Comparison of ENCODE assay signal across 15 mouse cellular contexts in the genomic region with DNA sequence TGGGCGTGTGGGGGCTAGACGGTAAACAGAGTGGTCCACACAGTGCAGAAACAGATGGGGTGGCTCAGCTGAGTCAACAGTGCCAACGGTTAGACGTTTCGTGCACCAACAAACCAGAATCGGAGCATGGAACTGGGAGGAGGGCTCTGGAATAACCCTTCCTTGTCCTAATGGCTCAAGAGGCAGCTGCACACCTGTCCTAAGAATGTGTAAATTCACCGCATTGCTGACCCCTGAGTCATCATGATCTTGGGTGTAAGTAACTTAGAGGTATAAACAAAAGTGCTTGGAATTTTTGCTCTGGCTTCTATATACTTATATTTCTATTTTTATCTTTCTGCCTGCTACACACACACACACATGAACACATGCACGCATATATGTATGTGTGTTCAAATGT.
"Had no signal": no experiment of that assay in that cellular context is flagged by ENCODE, and none has a peak within 500 bp of the region (broad histone marks: within the 10 kb centered on the region; RNA-seq: fewer than 3 reads in every experiment).

No protein-coding gene starts in this region.

- DNase-seq: kidney, adult 18-20 months; kidney, postnatal 4 days; lung, adult 2 months; retina, postnatal 1 day; right cerebral cortex, postnatal 4 days; spleen, adult 18-20 months; thymus, postnatal 4 days had no signal

- H3K4me2 ChIP-seq: limb, embryonic 13.5 days; midbrain, embryonic 12.5 days; neural tube, embryonic 13.5 days; stomach, embryonic 15.5 days had no signal

- H3K4me3 ChIP-seq: layer of hippocampus, adult 2 months; left cerebral cortex, adult 2 months; limb, embryonic 13.5 days; midbrain, embryonic 12.5 days; neural tube, embryonic 13.5 days; stomach, embryonic 15.5 days had no signal

- H3K27ac ChIP-seq: layer of hippocampus, adult 2 months; left cerebral cortex, adult 2 months; limb, embryonic 13.5 days; liver, embryonic 14.5 days; midbrain, embryonic 12.5 days; neural tube, embryonic 13.5 days; stomach, embryonic 15.5 days had no signal

- H3K27me3 ChIP-seq: limb, embryonic 13.5 days; neural tube, embryonic 13.5 days; stomach, embryonic 15.5 days had no signal

- ATAC-seq: midbrain, embryonic 16.5 days had no signal

- H3K9ac ChIP-seq: limb, embryonic 13.5 days; liver, embryonic 14.5 days; midbrain, embryonic 12.5 days; neural tube, embryonic 13.5 days; stomach, embryonic 15.5 days had no signal

- H3K9me3 ChIP-seq: limb, embryonic 13.5 days; midbrain, embryonic 12.5 days; neural tube, embryonic 13.5 days; stomach, embryonic 15.5 days had no signal
